27 mouse cellular contexts compared by ENCODE assay signal in genomic region chr5:76190609-76191008, GRCm38 (mm10). TPM values are rescaled to one million over a fixed set of nuclear protein-coding genes. Genes with fewer than 3 reads are reported as not detected.
A peak's percentile ranks its signal among the peaks of the same experiment; 100 is the strongest.
DNase-seq lines count a peak whose midpoint lies in the region; ATAC-seq and TF ChIP-seq lines count a peak whose summit lies in the region.
"Had no signal": no experiment of that assay in that cellular context is flagged by ENCODE, and none has a peak within 500 bp of the region (broad histone marks: within the 10 kb centered on the region; RNA-seq: fewer than 3 reads in every experiment).

No protein-coding gene starts in this region.

- 0 out of 2 replicates have a peak, but pooled peaks cover 2% of the 10 kb centered on the region for H3K36me3 ChIP-seq in liver, embryonic 11.5 days (ENCODE audit: control insufficient read depth, insufficient read depth, low read length)
- H3K36me3 ChIP-seq in liver, postnatal 0 days (replicated peaks; ENCODE audit: insufficient read depth, low read length), result peaks cover 9% of the 10 kb centered on the region
- H3K36me3 ChIP-seq in MEL (ENCODE audit: control insufficient read depth in 1 of 2, insufficient read depth in 2 of 2, low read length in 2 of 2), result peaks cover 0 to 80% of the 10 kb centered on the region in 2 experiments
- peaks cover 13% of the 10 kb centered on the region for H3K36me3 ChIP-seq in intestine, postnatal 0 days (ENCODE audit: control insufficient read depth, insufficient read depth)
- H3K36me3 ChIP-seq in liver, embryonic 16.5 days (ENCODE audit: control insufficient read depth, insufficient read depth), result no peaks in the 10 kb centered on the region; the same call in 1 of the 2 replicates

- no peak overlapping the region for H3K27ac ChIP-seq in liver, embryonic 11.5 days (ENCODE audit: low read depth, low read length)
- H3K27ac ChIP-seq in liver, postnatal 0 days (ENCODE audit: low read depth), result no peak overlapping the region
- no peak overlapping the region for H3K27ac ChIP-seq in MEL (ENCODE audit: control insufficient read depth, low read depth, low read length)
- peak overlapping the region; percentile 35; the same call in 1 of the 2 replicates for H3K27ac ChIP-seq in intestine, postnatal 0 days (ENCODE audit: low read depth, low read length)
- no peak overlapping the region for H3K27ac ChIP-seq in liver, embryonic 16.5 days (ENCODE audit: low read length)
- H3K27ac ChIP-seq: embryonic facial prominence, embryonic 12.5 days; embryonic facial prominence, embryonic 15.5 days; forebrain, embryonic 12.5 days; forebrain, embryonic 15.5 days; heart, adult 2 months; heart, embryonic 10.5 days; heart, embryonic 13.5 days; hindbrain, embryonic 14.5 days had no signal

- no peak for DNase-seq in liver, embryonic 11.5 days (ENCODE audit: low spot score)
- DNase-seq in liver, postnatal 0 days, result no peak
- no peak for DNase-seq in MEL (ENCODE audit: low read depth, low spot score)
- no peak for DNase-seq in right cerebral cortex, postnatal 36 days (ENCODE audit: low spot score in 2 of 2)
- no peak for DNase-seq in layer of hippocampus, adult 8-10 months (ENCODE audit: low spot score in 2 of 2)
- DNase-seq in thymus, postnatal 25 days, result no peak
- DNase-seq: adrenal gland, adult 2 months; adrenal gland, postnatal 14 days; cerebellum, adult 11 months; cerebellum, adult 2 months; cerebellum, adult 9-11 months; cerebellum, postnatal 25 days; gastrocnemius, postnatal 10 days; gastrocnemius, postnatal 36 days; heart, adult 2 months; heart, postnatal 14 days; heart, postnatal 4 days had no signal

- H3K4me1 ChIP-seq in liver, embryonic 11.5 days (replicated peaks; ENCODE audit: control insufficient read depth, insufficient read depth, low read length), result peaks cover 21% of the 10 kb centered on the region
- peaks cover 23% of the 10 kb centered on the region for H3K4me1 ChIP-seq in liver, postnatal 0 days (ENCODE audit: insufficient read depth)
- H3K4me1 ChIP-seq in MEL (ENCODE audit: control insufficient read depth in 1 of 2, insufficient read depth in 2 of 2, low read length in 2 of 2), result peaks cover 26 to 54% of the 10 kb centered on the region in 2 experiments
- H3K4me1 ChIP-seq in intestine, postnatal 0 days (replicated peaks; ENCODE audit: control insufficient read depth, insufficient read depth, low read length), result no peaks in the 10 kb centered on the region
- peaks cover 28% of the 10 kb centered on the region for H3K4me1 ChIP-seq in liver, embryonic 16.5 days (ENCODE audit: control insufficient read depth, low read depth, low read length)

- no peak overlapping the region for H3K4me2 ChIP-seq in liver, embryonic 11.5 days
- H3K4me2 ChIP-seq in liver, postnatal 0 days (ENCODE audit: low read depth, low read length), result no peak overlapping the region
- no peak overlapping the region for H3K4me2 ChIP-seq in intestine, postnatal 0 days (replicated peaks; ENCODE audit: low read depth)
- H3K4me2 ChIP-seq in liver, embryonic 16.5 days (ENCODE audit: low read depth, low read length), result no peak overlapping the region
- H3K4me2 ChIP-seq: embryonic facial prominence, embryonic 12.5 days; embryonic facial prominence, embryonic 15.5 days; forebrain, embryonic 12.5 days; forebrain, embryonic 15.5 days; heart, embryonic 13.5 days; hindbrain, embryonic 14.5 days had no signal

- no peak for TF ChIP-seq POLR2A in MEL (IDR thresholded peaks at IDR 0.05; ENCODE audit: control insufficient read depth in 1 of 2, insufficient read depth in 1 of 2, low read depth in 1 of 2, low read length in 2 of 2, poor library complexity in 1 of 2)

- TF ChIP-seq CTCF in liver, postnatal 0 days (IDR thresholded peaks at IDR 0.05; ENCODE audit: low read depth), result no peak
- TF ChIP-seq CTCF in MEL (IDR thresholded peaks at IDR 0.05 in 2 of 3, conservative IDR thresholded peaks at IDR 0.05 in 1 of 3; ENCODE audit: control insufficient read depth in 1 of 3, insufficient read depth in 1 of 3, low read depth in 2 of 3, low read length in 3 of 3, poor library complexity in 1 of 3, severe bottlenecking in 1 of 3), result no peak
- TF ChIP-seq CTCF in intestine, postnatal 0 days (IDR thresholded peaks at IDR 0.05; ENCODE audit: low read depth), result no peak

- no peak overlapping the region for H3K4me3 ChIP-seq in liver, embryonic 11.5 days (ENCODE audit: low read depth, low read length)
- H3K4me3 ChIP-seq in liver, postnatal 0 days (ENCODE audit: low read depth, low read length), result no peak overlapping the region
- H3K4me3 ChIP-seq in MEL (ENCODE audit: control insufficient read depth in 1 of 2, insufficient read depth in 1 of 2, low read depth in 2 of 2, low read length in 2 of 2), result no peak overlapping the region
- no peak overlapping the region for H3K4me3 ChIP-seq in intestine, postnatal 0 days (ENCODE audit: low read depth, low read length)
- H3K4me3 ChIP-seq in liver, embryonic 16.5 days (ENCODE audit: low read depth, low read length), result no peak overlapping the region
- H3K4me3 ChIP-seq: embryonic facial prominence, embryonic 12.5 days; embryonic facial prominence, embryonic 15.5 days; forebrain, embryonic 12.5 days; forebrain, embryonic 15.5 days; heart, adult 2 months; heart, embryonic 10.5 days; heart, embryonic 13.5 days had no signal

- no peaks in the 10 kb centered on the region for H3K9me3 ChIP-seq in liver, embryonic 11.5 days (ENCODE audit: control insufficient read depth, low read length)
- no peaks in the 10 kb centered on the region for H3K9me3 ChIP-seq in liver, postnatal 0 days (ENCODE audit: low read length)
- no peaks in the 10 kb centered on the region for H3K9me3 ChIP-seq in MEL (replicated peaks; ENCODE audit: insufficient read depth, low read length)
- H3K9me3 ChIP-seq in intestine, postnatal 0 days (ENCODE audit: control insufficient read depth), result no peaks in the 10 kb centered on the region
- H3K9me3 ChIP-seq in liver, embryonic 16.5 days (replicated peaks; ENCODE audit: control insufficient read depth, low read length), result no peaks in the 10 kb centered on the region
- H3K9me3 ChIP-seq: embryonic facial prominence, embryonic 12.5 days; embryonic facial prominence, embryonic 15.5 days; forebrain, embryonic 12.5 days; forebrain, embryonic 15.5 days; heart, embryonic 10.5 days; heart, embryonic 13.5 days had no signal

- no peak for TF ChIP-seq EP300 in liver, postnatal 0 days (IDR thresholded peaks at IDR 0.05; ENCODE audit: low read depth)
- TF ChIP-seq EP300 in MEL (IDR thresholded peaks at IDR 0.05; ENCODE audit: low read depth in 1 of 2, low read length in 2 of 2), result no peak

- 0 out of 2 replicates have a peak, but pooled peaks have one; percentile 22 for ATAC-seq in liver, embryonic 11.5 days (replicated peaks; ENCODE audit: low FRiP score)
- ATAC-seq in liver, postnatal 0 days, result no peak
- peak; percentile 48; the same call in 1 of the 2 replicates for ATAC-seq in intestine, postnatal 0 days
- ATAC-seq in liver, embryonic 16.5 days (ENCODE audit: low read depth), result peak; percentile 37; the same call in 1 of the 2 replicates
- ATAC-seq: forebrain, embryonic 15.5 days; Patski had no signal

- H3K79me2 ChIP-seq in MEL (ENCODE audit: control insufficient read depth, insufficient read depth, low read length, poor library complexity), result peaks cover 43% of the 10 kb centered on the region

- TF ChIP-seq RAD21 in MEL (IDR thresholded peaks at IDR 0.05; ENCODE audit: low read depth, low read length), result no peak

- 74% methylated on average over 4 of the region's 4 CpGs for WGBS in liver, embryonic 11.5 days
- 72% methylated on average over 4 of the region's 4 CpGs for WGBS in liver, postnatal 0 days (ENCODE audit: insufficient replicate concordance)
- 45% methylated on average over 4 of the region's 4 CpGs for WGBS in intestine, postnatal 0 days
- 53% methylated on average over 4 of the region's 4 CpGs for WGBS in liver, embryonic 16.5 days (ENCODE audit: insufficient replicate concordance)

- H3K27me3 ChIP-seq in liver, embryonic 11.5 days (replicated peaks; ENCODE audit: control insufficient read depth, insufficient read depth, low read length), result no peaks in the 10 kb centered on the region
- H3K27me3 ChIP-seq in liver, postnatal 0 days (ENCODE audit: insufficient read depth, low read length), result no peaks in the 10 kb centered on the region
- H3K27me3 ChIP-seq in MEL (ENCODE audit: control insufficient read depth in 1 of 2, insufficient read depth in 2 of 2, low read length in 2 of 2), result no peaks in the 10 kb centered on the region
- no peaks in the 10 kb centered on the region for H3K27me3 ChIP-seq in intestine, postnatal 0 days (replicated peaks; ENCODE audit: control insufficient read depth, insufficient read depth, low read length)
- no peaks in the 10 kb centered on the region for H3K27me3 ChIP-seq in liver, embryonic 16.5 days (ENCODE audit: control insufficient read depth, insufficient read depth, low read depth, low read length)
- H3K27me3 ChIP-seq: embryonic facial prominence, embryonic 12.5 days; embryonic facial prominence, embryonic 15.5 days; forebrain, embryonic 12.5 days; forebrain, embryonic 15.5 days; heart, embryonic 13.5 days; Patski had no signal

- no peak overlapping the region for H3K9ac ChIP-seq in liver, embryonic 11.5 days (ENCODE audit: low read depth, low read length)
- no peak overlapping the region for H3K9ac ChIP-seq in liver, postnatal 0 days (replicated peaks)
- no peak overlapping the region for H3K9ac ChIP-seq in MEL (ENCODE audit: control insufficient read depth, low read depth, low read length, poor library complexity, severe bottlenecking)
- no peak overlapping the region for H3K9ac ChIP-seq in intestine, postnatal 0 days (ENCODE audit: low read depth, low read length)
- H3K9ac ChIP-seq in liver, embryonic 16.5 days (ENCODE audit: low read depth, low read length), result no peak overlapping the region
- H3K9ac ChIP-seq: embryonic facial prominence, embryonic 12.5 days; embryonic facial prominence, embryonic 15.5 days; forebrain, embryonic 12.5 days; forebrain, embryonic 15.5 days; heart, embryonic 13.5 days; hindbrain, embryonic 14.5 days had no signal

RNA-seq across cellular contexts. Expression of gene Tmem165, which starts 6.9 kb away (rescaled TPM):
- polyA plus RNA-seq in liver, embryonic 11.5 days (2014; fragmentation: Nextera tagmentation; extraction: Ambion mirVana), result 67.2 and 73.9 TPM in 2 replicates
- polyA plus RNA-seq in liver, postnatal 0 days (2015; fragmentation: Nextera tagmentation; extraction: Ambion mirVana), result 20.9 and 25.6 TPM in 2 replicates
- 73.0 and 77.7 TPM in 2 replicates for total RNA-seq in MEL (2012; rRNA removed)
- 100 to 1,000 TPM in 1 of 2 experiments, 10 to 100 TPM in 1; 66.5 to 154 TPM for polyA plus RNA-seq in MEL (2012; ENCODE audit: insufficient read depth in 1 of 2, insufficient read length in 2 of 2, low read depth in 1 of 2, low replicate concordance in 2 of 2, missing spikeins in 1 of 2)
- 75.1 and 75.9 TPM in 2 replicates for polyA plus RNA-seq in intestine, postnatal 0 days (2015; fragmentation: Nextera tagmentation; extraction: Ambion mirVana)
- polyA plus RNA-seq in liver, embryonic 16.5 days (2015; fragmentation: Nextera tagmentation; extraction: Ambion mirVana), result 18.9 and 20.4 TPM in 2 replicates
- total RNA-seq in layer of hippocampus, adult 8-10 months (2022), result 10 to 100 TPM; 28.6 to 38.4 (median 33.6) TPM

RNA-seq across cellular contexts. Expression of gene Srd5a3, which starts 50.5 kb away (rescaled TPM):
- polyA plus RNA-seq in liver, embryonic 11.5 days (2014; fragmentation: Nextera tagmentation; extraction: Ambion mirVana), result 20.1 and 21.0 TPM in 2 replicates
- 15.4 and 15.6 TPM in 2 replicates for polyA plus RNA-seq in liver, postnatal 0 days (2015; fragmentation: Nextera tagmentation; extraction: Ambion mirVana)
- total RNA-seq in MEL (2012; rRNA removed), result 17.0 and 18.3 TPM in 2 replicates
- 10 to 100 TPM in 1 of 2 experiments, not detected in 1; 33.2 TPM for polyA plus RNA-seq in MEL (2012; ENCODE audit: insufficient read depth in 1 of 2, insufficient read length in 2 of 2, low read depth in 1 of 2, low replicate concordance in 2 of 2, missing spikeins in 1 of 2)
- polyA plus RNA-seq in intestine, postnatal 0 days (2015; fragmentation: Nextera tagmentation; extraction: Ambion mirVana), result 41.5 and 44.1 TPM in 2 replicates
- polyA plus RNA-seq in liver, embryonic 16.5 days (2015; fragmentation: Nextera tagmentation; extraction: Ambion mirVana), result 11.8 and 12.6 TPM in 2 replicates
- 10 to 100 TPM; 18.2 to 22.3 (median 21.1) TPM for total RNA-seq in layer of hippocampus, adult 8-10 months (2022)
